Mouse (Mus musculus) gonadal fat pad, adult 2 months (tissue): Measurements from ENCODE around the gene Faim2. TPM values are rescaled to one million over a fixed set of nuclear protein-coding genes. Genes with fewer than 3 reads are reported as not detected.

Experiments
- DNase-seq: peaks from one replicate; pipeline ENCODE4 v3.0.0-alpha.2; 2012; ENCODE audit warnings: low read depth
- polyA plus RNA-seq: library from polyadenylated mRNA; depleted of rRNA; stranded (reverse); fragments of >200 nt; gene quantifications from 2 replicates; pipeline ENCODE4 v1.2.3, GENCODE M21; 2012

Faim2 gene
- polyA plus RNA-seq, 1 experiment: 19.4 TPM

GRCm38 (mm10) chr15:99509840-99510239 is 18.1 kb downstream of the Faim2 start:
- DNase-seq: no peak

GRCm38 (mm10) chr15:99505324-99506095 is 22.5 kb downstream of the Faim2 start:
- DNase-seq: no peak

DNA sequence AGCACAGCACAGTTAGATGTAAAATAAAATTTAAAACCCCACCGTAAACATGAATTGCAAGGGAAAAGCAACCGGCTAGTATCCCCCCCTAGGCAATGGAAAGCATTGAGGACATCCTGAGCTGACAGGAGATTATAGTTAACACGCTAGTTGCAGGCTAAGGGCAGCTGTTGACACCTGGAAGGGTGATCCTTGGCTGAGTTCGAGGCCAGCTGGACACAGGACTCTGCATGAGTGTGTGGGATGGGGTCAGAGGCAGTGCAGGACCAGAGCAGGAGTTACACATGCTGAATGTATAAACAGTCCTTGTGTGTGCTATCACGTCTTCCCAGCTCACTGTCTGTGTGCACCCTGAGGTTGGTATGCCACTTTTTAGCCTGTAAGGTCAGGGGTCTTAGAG is 24.7 kb downstream of the Faim2 start:
- no peak for DNase-seq

DNA sequence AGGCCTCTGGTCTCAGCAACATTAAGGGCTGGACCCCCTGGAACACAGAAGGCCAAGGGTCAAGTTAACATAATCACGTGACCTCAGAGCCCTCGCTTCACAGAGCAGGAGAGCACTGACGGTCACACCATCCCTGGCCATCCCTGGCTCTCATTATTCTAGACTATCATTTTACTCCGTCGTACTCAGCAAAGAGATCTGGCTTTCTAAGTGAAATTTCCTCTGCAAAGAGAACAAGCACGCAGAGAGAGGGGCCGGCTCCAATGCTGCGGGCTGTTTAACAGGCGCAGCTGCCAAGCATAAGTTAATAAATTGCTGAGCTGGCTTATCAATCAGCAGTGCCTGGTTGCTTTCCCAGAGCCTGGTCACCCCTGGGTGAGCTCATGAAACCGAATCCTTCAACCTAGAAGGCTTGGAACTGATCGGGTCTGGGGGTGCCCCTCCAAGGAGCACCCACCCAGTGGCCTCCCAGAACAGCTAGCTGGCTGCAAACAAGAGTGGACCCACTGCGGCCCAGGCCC is 25.6 kb downstream of the Faim2 start:
- no peak for DNase-seq

- DNase-seq: no peak
These were observed 26.4 kb downstream of the Faim2 start for GRCm38 (mm10) chr15:99501292-99502260.

GRCm38 (mm10) chr15:99500320-99500719 is 27.6 kb downstream of the Faim2 start:
- no peak for DNase-seq

- DNase-seq: no peak
These were observed 28.2 kb downstream of the Faim2 start for GRCm38 (mm10) chr15:99499726-99500125.

GRCm38 (mm10) chr15:99498781-99499180 is 29.2 kb downstream of the Faim2 start:
- DNase-seq: no peak

- DNase-seq: no peak
These were observed 29.6 kb downstream of the Faim2 start for GRCm38 (mm10) chr15:99498356-99498755.

DNA sequence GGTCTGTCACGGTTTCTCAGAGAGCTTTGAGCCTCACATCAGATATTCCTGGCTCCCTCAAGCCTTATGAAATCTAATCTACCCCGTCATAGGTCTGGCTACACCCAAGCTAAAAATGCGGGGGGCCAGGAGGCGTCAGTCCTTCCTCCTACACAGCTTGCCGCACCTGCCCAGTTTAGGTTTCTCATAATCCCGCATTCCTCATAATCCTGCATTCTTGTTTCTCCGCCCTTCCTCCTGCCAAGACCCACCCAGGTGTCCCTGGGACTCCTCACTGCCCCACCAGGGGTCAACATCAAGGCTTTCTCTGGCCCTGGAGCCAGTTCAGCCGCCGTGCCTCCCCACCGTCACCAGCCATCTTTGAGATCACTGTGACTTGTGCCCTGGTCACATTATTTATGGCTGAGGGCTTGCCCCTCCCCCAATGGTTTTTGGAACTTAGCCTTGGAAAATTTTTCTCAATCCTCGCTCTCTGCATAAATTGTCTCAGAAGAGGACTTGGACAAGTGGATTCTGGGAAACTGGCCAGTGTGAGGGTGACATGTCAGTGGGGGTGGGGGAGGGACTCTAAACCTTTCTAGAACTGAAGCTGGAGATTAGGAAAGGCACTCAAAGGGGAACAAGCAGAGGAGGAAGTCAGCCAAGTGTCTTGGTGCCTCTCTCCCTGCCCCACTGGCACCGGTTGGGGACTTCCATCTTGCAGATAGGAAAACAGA is 30.3 kb downstream of the Faim2 start:
- no peak for DNase-seq

DNA sequence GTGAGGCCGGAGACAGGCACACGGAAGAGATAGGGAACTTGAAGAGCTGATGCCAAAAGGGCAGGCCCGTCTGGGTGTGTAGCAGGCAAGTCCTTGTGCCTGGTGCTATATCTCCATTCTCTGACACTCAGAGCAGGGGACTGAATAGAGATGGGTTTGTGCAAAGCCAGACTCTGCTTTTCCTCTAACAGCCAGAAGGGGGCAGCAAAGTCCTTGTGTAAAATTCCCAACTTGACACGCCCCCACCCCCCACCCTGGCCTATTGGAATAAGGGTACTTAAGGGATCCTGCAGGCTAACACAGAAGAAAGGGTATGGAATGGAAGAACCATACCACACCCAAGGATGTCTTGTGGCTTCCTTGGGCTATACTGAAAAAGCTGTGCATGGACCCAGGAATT is 30.9 kb downstream of the Faim2 start:
- no peak for DNase-seq

- DNase-seq: no peak
These were observed 43.2 kb downstream of the Faim2 start for GRCm38 (mm10) chr15:99484745-99485144.

GRCm38 (mm10) chr15:99475814-99476213 is 52.2 kb downstream of the Faim2 start:
- no peak for DNase-seq

- DNase-seq: no peak
These were observed 53.4 kb downstream of the Faim2 start, which contains the start of gene Bcdin3d for GRCm38 (mm10) chr15:99474576-99474926. Gene Bcdin3d (minus strand): TSS chr15:99474730.

DNA sequence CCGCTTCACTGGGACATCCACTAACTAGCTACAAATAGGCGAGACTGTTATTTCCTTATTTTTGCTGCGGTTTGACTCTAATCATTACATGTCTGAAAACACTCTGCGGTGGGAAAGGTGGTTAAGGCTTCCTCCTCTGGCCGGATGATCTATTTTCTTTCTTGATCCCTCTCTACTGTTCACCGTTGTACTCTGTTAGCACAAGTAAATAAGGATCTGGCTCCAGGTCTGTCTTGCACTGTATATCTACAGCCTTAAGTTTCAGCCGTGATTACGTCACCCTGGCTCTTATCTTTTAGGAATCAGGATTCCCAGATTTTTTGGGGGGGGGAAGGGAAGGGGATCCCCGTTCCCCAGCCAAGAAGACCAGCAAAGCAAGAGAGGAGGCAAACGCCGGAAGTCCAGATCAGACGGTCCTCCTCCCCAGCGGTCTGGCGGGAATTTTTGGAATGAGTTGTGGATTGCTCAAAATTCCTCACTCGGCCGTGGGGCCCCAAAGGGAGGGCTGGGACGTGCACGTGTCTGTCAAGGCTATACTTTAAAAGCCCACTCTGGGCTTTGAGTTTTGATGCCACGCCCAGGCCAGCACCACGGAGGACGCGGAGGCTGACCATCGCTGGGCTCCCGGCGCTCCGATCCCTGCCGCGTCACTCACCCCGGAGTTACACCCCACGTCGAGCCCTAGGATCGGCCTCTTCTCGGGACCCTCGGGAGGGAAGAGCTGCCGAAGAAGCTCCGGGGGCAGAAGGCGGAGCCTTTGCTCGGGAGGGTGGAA is 54.0 kb downstream of the Faim2 start:
- no peak for DNase-seq

GRCm38 (mm10) chr15:99472972-99473371 is 55.0 kb downstream of the Faim2 start:
- DNase-seq: no peak

- no peak for DNase-seq
These were observed 56.3 kb downstream of the Faim2 start for GRCm38 (mm10) chr15:99471677-99472063.

GRCm38 (mm10) chr15:99470971-99471676 is 56.8 kb downstream of the Faim2 start:
- DNase-seq: no peak

DNA sequence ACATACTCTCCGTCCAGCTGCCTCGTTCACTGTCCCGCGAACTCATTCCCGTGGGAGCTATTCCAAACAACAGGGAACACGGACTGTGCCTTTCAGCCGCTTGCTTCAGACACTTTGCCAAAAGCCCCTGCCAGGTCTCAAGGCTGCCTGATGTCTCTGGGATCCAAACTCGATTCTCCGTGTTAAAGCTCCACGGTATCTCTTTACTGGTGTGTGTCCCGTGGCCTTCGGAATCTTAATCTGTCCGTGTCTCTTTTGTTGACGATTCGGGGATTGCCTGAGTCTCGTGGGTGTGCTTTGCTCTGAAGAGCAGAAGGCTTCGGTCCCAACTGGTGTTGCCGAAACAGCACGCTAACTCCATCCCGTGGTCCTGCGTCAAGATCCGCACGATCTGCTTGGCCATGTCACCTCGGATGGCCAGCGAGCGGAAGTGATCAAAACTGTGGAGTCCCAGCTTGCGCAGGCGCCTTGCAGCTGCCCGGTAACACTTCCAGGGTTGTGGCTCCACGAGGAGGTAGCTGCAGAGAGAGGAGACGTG is 57.7 kb downstream of the Faim2 start:
- DNase-seq: no peak

DNA sequence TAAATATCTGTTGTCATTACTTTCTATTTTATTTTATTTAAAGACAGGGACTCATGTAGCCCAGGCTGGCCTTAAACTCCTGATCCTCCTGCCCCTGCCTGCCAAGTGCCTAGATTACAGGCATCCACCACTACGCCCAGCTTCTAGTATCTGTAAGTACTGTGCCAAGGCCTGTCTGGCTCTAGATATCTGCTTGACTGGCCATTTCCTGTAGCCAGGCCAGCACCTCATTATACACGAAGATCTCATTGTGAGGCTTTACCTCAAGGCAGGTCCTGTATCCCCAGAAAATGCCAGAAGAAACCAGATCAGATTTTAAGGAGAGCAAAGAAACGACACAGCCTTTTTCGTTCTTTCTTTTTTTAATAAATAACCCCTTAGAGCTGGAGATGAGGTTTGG is 58.2 kb downstream of the Faim2 start:
- DNase-seq: no peak
